Mouse (Mus musculus): ENCODE data around the gene B4galnt3. TPM values are rescaled to one million over a fixed set of nuclear protein-coding genes. Genes with fewer than 3 reads are reported as not detected.
"Not testable (repeated sequence)": the region's sequence is repeated elsewhere in the genome, so short reads cannot be mapped to it uniquely, and the experiment has no call there.

Gene B4galnt3
- polyA plus RNA-seq, 1 experiment from 2014 or later = 1.2 TPM

DNA sequence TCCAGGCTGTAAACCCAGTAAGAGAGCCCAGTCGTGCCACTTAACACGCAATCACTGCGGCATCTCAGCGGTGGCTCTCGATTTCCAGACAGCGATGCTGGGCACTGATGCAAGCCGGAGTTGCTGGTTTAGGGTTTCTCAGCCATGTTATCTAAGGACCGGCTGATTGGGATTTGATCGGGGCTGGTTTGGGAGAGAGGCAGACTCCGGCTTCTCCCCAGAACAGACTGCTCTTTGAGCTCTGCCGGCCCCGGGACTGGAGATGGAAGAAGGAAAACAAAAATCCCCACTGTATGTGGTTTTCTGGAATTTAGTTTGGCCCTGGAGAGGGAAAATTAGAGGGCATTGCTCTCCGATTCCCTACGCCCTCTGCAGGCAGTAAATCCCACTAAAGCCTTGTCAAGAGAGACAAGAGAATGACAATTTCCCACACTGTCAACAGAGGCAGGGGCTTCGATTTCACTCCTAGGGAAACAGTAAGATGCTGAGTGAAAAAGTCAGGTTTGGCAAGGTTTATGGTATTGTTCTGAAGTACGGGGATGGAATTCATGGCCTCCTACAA lies 8.5 kb upstream of the B4galnt3 start:
- H3K4me3 ChIP-seq = peak overlapping the region; percentile 27
- H3K9me3 ChIP-seq = no peaks in the 10 kb centered on the region
- no peaks in the 10 kb centered on the region for H3K36me3 ChIP-seq
- H3K27me3 ChIP-seq = no peaks in the 10 kb centered on the region
- WGBS = 10% methylated on average over 16 of the region's 16 CpGs
- H3K9ac ChIP-seq = peak overlapping the region; percentile 30
- peak overlapping the region; percentile 72 for H3K27ac ChIP-seq
- peak overlapping the region; percentile 44 for H3K4me2 ChIP-seq (replicated peaks)
- no peak for ATAC-seq (ENCODE audit: insufficient number of reproducible peaks, insufficient read depth, low FRiP score, low TSS enrichment)
- peaks cover 4% of the 10 kb centered on the region; the same call in 1 of the 2 replicates for H3K4me1 ChIP-seq

GRCm38 (mm10) chr6:120301137-120301536 lies 6.8 kb upstream of the B4galnt3 start:
- Histone ChIP-seq H3K4me1 (peaks cover 4% of the 10 kb centered on the region; the same call in 1 of the 2 replicates), H3K9me3 (no peaks in the 10 kb centered on the region), H3K9ac (no peak overlapping the region), H3K36me3 (no peaks in the 10 kb centered on the region), H3K27me3 (no peaks in the 10 kb centered on the region), H3K4me3 (no peak overlapping the region), H3K27ac (no peak overlapping the region), H3K4me2 (replicated peaks) (no peak overlapping the region)
- 26% methylated on average over 6 of the region's 6 CpGs for WGBS
- ATAC-seq (ENCODE audit: insufficient number of reproducible peaks, insufficient read depth, low FRiP score, low TSS enrichment) = no peak

GRCm38 (mm10) chr6:120296589-120296988 lies 2.2 kb upstream of the B4galnt3 start:
- 94% methylated on average over 2 of the region's 2 CpGs for WGBS
- not testable (repeated sequence) for H3K36me3 ChIP-seq; H3K9ac ChIP-seq; H3K9me3 ChIP-seq; H3K4me1 ChIP-seq; ATAC-seq (ENCODE audit: insufficient number of reproducible peaks, insufficient read depth, low FRiP score, low TSS enrichment); H3K4me2 ChIP-seq (replicated peaks); H3K27ac ChIP-seq; H3K4me3 ChIP-seq
- peaks cover 22% of the 10 kb centered on the region for H3K27me3 ChIP-seq

- H3K27me3 ChIP-seq = peaks cover 25% of the 10 kb centered on the region
- no peaks in the 10 kb centered on the region for H3K9me3 ChIP-seq
- H3K4me3 ChIP-seq = peak overlapping the region; percentile 59
- peak overlapping the region; percentile 96 for H3K4me2 ChIP-seq (replicated peaks)
- H3K4me1 ChIP-seq = no peaks in the 10 kb centered on the region
- WGBS = under 1% methylated on average over 16 of the region's 16 CpGs
- H3K36me3 ChIP-seq = no peaks in the 10 kb centered on the region
- H3K9ac ChIP-seq = peak overlapping the region; percentile 64
- ATAC-seq (ENCODE audit: insufficient number of reproducible peaks, insufficient read depth, low FRiP score, low TSS enrichment) = peak; percentile 62; the same call in 1 of the 2 replicates
- H3K27ac ChIP-seq = peak overlapping the region; percentile 32; the same call in 1 of the 2 replicates
These were observed 400 bp upstream of the B4galnt3 start for GRCm38 (mm10) chr6:120294785-120295133.

DNA sequence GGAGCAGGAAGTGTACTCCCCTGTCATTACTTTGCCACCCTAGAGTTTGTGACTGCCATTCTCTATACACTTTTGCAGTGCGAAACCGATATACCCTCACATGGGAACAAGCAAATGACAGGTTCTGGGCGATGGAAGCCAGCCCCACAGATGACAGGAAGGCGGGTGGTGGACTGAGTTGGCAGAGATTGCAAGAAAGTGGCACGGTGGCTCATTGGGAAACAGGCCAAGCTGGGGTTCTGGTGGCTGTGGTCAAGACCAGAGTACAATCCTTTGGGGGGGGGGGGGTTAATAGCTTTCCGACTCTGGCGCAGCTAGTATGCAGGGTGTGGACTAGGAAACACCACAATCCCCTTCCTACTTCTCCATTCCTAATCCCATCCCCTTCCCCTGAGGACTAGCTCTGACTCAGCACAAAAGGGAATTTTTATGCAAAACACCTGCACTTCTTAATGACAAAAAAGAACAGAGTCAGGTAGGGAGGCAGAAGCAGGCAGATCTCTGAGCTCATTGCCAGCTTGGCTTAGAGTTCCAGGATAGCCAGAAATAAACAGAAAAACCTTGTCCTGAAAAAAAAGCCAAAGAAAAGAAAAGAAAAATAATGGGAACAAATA lies 2.9 kb downstream of the B4galnt3 start:
- Histone ChIP-seq H3K27ac (no peak overlapping the region), H3K36me3 (no peaks in the 10 kb centered on the region), H3K4me3 (no peak overlapping the region), H3K9ac (no peak overlapping the region), H3K4me1 (no peaks in the 10 kb centered on the region), H3K9me3 (no peaks in the 10 kb centered on the region), H3K4me2 (replicated peaks) (no peak overlapping the region), H3K27me3 (peaks cover 25% of the 10 kb centered on the region)
- ATAC-seq (ENCODE audit: insufficient number of reproducible peaks, insufficient read depth, low FRiP score, low TSS enrichment) = no peak
- WGBS = 92% methylated on average over 7 of the region's 7 CpGs

DNA sequence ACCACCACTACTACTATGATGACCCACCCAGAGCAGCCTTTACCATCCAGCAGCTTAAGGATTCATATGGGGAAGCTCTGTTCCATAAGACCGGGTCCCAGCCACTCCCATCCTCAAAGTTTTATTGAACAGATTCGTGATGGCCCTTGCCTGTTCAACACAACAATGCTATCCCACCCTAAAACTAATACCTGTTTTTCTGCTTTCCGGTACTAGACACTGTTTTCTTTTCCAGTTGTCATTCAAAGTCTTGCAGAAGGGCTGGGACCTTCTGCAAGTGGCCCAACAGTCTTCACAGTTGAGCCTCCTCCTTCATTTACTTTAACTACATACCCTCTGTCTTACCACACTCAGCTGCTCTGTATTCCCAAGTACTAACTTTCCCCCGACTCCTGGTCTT lies 4.9 kb downstream of the B4galnt3 start:
- Histone ChIP-seq H3K4me2 (replicated peaks) (no peak overlapping the region), H3K27ac (no peak overlapping the region), H3K27me3 (peaks cover 20% of the 10 kb centered on the region), H3K4me1 (no peaks in the 10 kb centered on the region), H3K9me3 (no peaks in the 10 kb centered on the region), H3K9ac (no peak overlapping the region), H3K4me3 (no peak overlapping the region), H3K36me3 (no peaks in the 10 kb centered on the region)
- WGBS = 84% methylated on average over 4 of the region's 4 CpGs
- no peak for ATAC-seq (ENCODE audit: insufficient number of reproducible peaks, insufficient read depth, low FRiP score, low TSS enrichment)

GRCm38 (mm10) chr6:120288541-120288940 lies 5.8 kb downstream of the B4galnt3 start:
- ATAC-seq (ENCODE audit: insufficient number of reproducible peaks, insufficient read depth, low FRiP score, low TSS enrichment) = no peak
- Histone ChIP-seq H3K27ac (no peak overlapping the region), H3K9ac (no peak overlapping the region), H3K4me1 (no peaks in the 10 kb centered on the region), H3K4me2 (replicated peaks) (no peak overlapping the region), H3K9me3 (no peaks in the 10 kb centered on the region), H3K27me3 (peaks cover 15% of the 10 kb centered on the region), H3K36me3 (no peaks in the 10 kb centered on the region), H3K4me3 (no peak overlapping the region)
- 32% methylated on average over 7 of the region's 7 CpGs for WGBS

- no peaks in the 10 kb centered on the region for H3K36me3 ChIP-seq
- no peak overlapping the region for H3K4me3 ChIP-seq
- no peak for ATAC-seq (ENCODE audit: insufficient number of reproducible peaks, insufficient read depth, low FRiP score, low TSS enrichment)
- H3K9me3 ChIP-seq = no peaks in the 10 kb centered on the region
- no peaks in the 10 kb centered on the region for H3K4me1 ChIP-seq
- no peak overlapping the region for H3K4me2 ChIP-seq (replicated peaks)
- WGBS = 84% methylated on average over 9 of the region's 9 CpGs
- H3K27ac ChIP-seq = no peak overlapping the region
- no peak overlapping the region for H3K9ac ChIP-seq
- peaks cover 5% of the 10 kb centered on the region; the same call in 1 of the 2 replicates for H3K27me3 ChIP-seq
These were observed 7.1 kb downstream of the B4galnt3 start for GRCm38 (mm10) chr6:120287279-120287678.

DNA sequence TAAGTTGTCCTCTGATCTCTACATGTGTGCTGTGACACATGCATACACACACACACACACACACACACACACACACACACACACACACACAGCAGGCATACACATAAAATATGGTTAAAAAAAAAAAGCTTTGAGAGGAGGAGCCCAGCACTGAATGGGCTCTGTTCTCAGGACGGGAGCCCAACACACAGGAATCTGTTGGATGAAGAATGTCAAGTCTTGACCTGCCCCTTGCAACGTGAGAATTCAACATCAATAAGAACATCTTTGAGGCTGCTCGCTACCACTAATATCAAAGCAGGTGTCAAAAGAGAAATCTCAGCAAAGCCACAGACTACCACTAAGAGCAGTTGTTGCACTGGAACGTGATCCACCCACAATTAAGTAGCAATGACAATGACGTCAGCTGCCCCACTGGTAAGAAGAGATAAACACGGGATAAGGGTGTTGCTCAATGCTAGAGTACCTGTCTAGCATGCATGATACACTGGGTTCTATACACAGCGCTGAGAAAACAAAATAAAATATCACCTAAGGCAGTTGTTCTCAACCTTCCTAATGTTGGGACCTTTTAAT lies 17.4 kb downstream of the B4galnt3 start:
- Histone ChIP-seq H3K9me3 (no peaks in the 10 kb centered on the region), H3K36me3 (no peaks in the 10 kb centered on the region), H3K27me3 (no peaks in the 10 kb centered on the region), H3K4me2 (replicated peaks) (no peak overlapping the region), H3K4me1 (peaks cover 5% of the 10 kb centered on the region; the same call in 1 of the 2 replicates), H3K4me3 (no peak overlapping the region), H3K27ac (no peak overlapping the region), H3K9ac (no peak overlapping the region)
- no peak for ATAC-seq (ENCODE audit: insufficient number of reproducible peaks, insufficient read depth, low FRiP score, low TSS enrichment)
- WGBS = 72% methylated on average over 7 of the region's 7 CpGs

- Histone ChIP-seq H3K4me1 (peaks cover 5% of the 10 kb centered on the region; the same call in 1 of the 2 replicates), H3K4me3 (no peak overlapping the region), H3K27me3 (no peaks in the 10 kb centered on the region), H3K4me2 (replicated peaks) (no peak overlapping the region), H3K9ac (no peak overlapping the region), H3K36me3 (no peaks in the 10 kb centered on the region), H3K27ac (no peak overlapping the region), H3K9me3 (no peaks in the 10 kb centered on the region)
- 54% methylated on average over 6 of the region's 6 CpGs for WGBS
- ATAC-seq (ENCODE audit: insufficient number of reproducible peaks, insufficient read depth, low FRiP score, low TSS enrichment) = no peak
These were observed 19.1 kb downstream of the B4galnt3 start for GRCm38 (mm10) chr6:120275301-120275700.

DNA sequence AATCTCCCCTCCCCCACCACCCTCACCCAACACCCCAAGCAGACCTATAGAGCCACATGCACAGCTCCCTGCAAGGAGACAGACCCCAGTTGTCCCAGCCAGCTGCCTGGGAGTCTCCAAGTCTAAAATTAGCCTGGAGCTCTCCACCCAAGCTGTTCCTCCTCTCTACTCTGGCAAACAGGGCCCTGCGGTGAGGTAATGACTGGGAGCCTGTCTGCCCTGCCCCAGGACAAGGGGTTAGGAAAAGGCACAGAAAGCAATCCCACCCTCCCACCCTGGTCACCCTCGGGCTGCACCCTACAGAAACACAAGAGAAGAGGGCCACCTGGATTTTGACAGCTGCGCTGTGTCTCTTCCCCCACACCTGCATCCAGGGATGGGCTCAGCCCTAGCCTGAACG lies 19.5 kb downstream of the B4galnt3 start:
- ATAC-seq (ENCODE audit: insufficient number of reproducible peaks, insufficient read depth, low FRiP score, low TSS enrichment) = no peak

DNA sequence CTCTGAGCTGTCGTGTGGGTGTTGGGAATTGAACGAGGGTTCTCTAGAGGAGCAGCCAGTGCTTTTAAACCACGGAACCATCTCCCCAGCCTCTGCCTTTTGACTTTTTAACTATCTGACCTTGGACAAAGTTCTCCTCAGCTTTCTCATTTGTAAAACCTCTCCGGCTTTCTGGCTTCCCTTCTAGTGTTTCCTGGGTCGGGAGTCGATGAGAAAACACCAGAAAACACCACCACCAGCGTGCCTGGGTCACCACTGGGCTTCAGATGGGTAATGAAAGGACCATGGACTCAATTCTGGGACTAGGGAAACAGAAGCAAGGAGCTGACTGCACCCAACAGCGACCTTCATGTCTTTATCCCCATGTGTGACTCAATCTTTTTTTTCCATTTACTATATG lies 20.2 kb downstream of the B4galnt3 start:
- ATAC-seq (ENCODE audit: insufficient number of reproducible peaks, insufficient read depth, low FRiP score, low TSS enrichment) = no peak
- no peaks in the 10 kb centered on the region for H3K27me3 ChIP-seq
- no peak overlapping the region for H3K9ac ChIP-seq
- H3K4me1 ChIP-seq = peaks cover 5% of the 10 kb centered on the region; the same call in 1 of the 2 replicates
- no peak overlapping the region for H3K27ac ChIP-seq
- H3K9me3 ChIP-seq = no peaks in the 10 kb centered on the region
- WGBS = 70% methylated on average over 8 of the region's 8 CpGs
- no peaks in the 10 kb centered on the region for H3K36me3 ChIP-seq
- no peak overlapping the region for H3K4me2 ChIP-seq (replicated peaks)
- no peak overlapping the region for H3K4me3 ChIP-seq

More for the DNA sequence above, 19.5 kb downstream of the B4galnt3 start:
- H3K36me3 ChIP-seq = no peaks in the 10 kb centered on the region
- no peak overlapping the region for H3K27ac ChIP-seq
- H3K4me2 ChIP-seq (replicated peaks) = no peak overlapping the region
- H3K9me3 ChIP-seq = no peaks in the 10 kb centered on the region
- 48% methylated on average over 4 of the region's 4 CpGs for WGBS
- peaks cover 5% of the 10 kb centered on the region; the same call in 1 of the 2 replicates for H3K4me1 ChIP-seq
- H3K9ac ChIP-seq = no peak overlapping the region
- no peaks in the 10 kb centered on the region for H3K27me3 ChIP-seq
- no peak overlapping the region for H3K4me3 ChIP-seq
